Mouse (Mus musculus) left cerebral cortex, adult 2 months (tissue): Measurements from ENCODE around the gene Itgb1bp1. TPM values are rescaled to one million over a fixed set of nuclear protein-coding genes. Genes with fewer than 3 reads are reported as not detected.
A peak's percentile ranks its signal among the peaks of the same experiment; 100 is the strongest.

Experiments used
- DNase-seq, 2 experiments: peaks; one replicate each; pipeline ENCODE4 v3.0.0; 2021 to 2022; ENCODE audit warnings: low spot score in 2 of 2, mixed read lengths in 1 of 2; ENCODE audit errors: extremely low spot score in 1 of 2
- H3K27ac ChIP-seq: fragments of 200-600 bp; 2 replicates; pipeline ENCODE4 v1.8.1; 2022
- H3K4me3 ChIP-seq: fragments of 200-600 bp; 2 replicates; pipeline ENCODE4 v1.8.1; 2022
- CTCF ChIP-seq: fragments of 200-600 bp; IDR thresholded peaks from 2 replicates; pipeline ENCODE4 v1.8.1; 2022; ENCODE audit warnings: antibody characterized with exemption, mild to moderate bottlenecking, moderate library complexity
- intact Hi-C: fragments of 180-260 bp; cut with DNase I; formaldehyde crosslinking; loops from one replicate; pipeline ENCODE4 v1.15.1; 2025
- long read RNA-seq, 2 experiments: library from polyadenylated mRNA; stranded (forward); transcript quantifications; one replicate each; pipeline ENCODE4 v2.0.0; 2021; ENCODE audit warnings: borderline mapping rate in 2 of 2
- total RNA-seq, 2 experiments: library from RNA; stranded (reverse); gene quantifications; 2 replicates each; pipeline ENCODE4 v1.2.3; 2021

The Itgb1bp1 gene
- total RNA-seq: 10 to 100 TPM; 33.4 to 34.3 TPM
- long read RNA-seq, experiment 1, transcript Itgb1bp1-201 (7 exons, 1,921 nt): major isoform, 9 of 14 reads
- long read RNA-seq, experiment 1, partial matches to known transcripts: 0 of 14 reads
- long read RNA-seq, experiment 1, other reads (novel, unspliced or antisense): 1 of 14 reads
- long read RNA-seq, experiment 2, transcript Itgb1bp1-201 (7 exons, 1,921 nt): major isoform, 6 of 10 reads
- long read RNA-seq, experiment 2, partial matches to known transcripts: 0 of 10 reads
- long read RNA-seq, experiment 2, other reads (novel, unspliced or antisense): 2 of 10 reads

GRCm38 (mm10) chr12:21286243-21286622 is at the start of gene Itgb1bp1:
Gene Itgb1bp1 (minus strand): TSS chr12:21286284.
- TF ChIP-seq CTCF: no peak
- peak within 1 kb of the TSS; percentile 94 for H3K27ac ChIP-seq
- peak; percentile 98 for DNase-seq
- intact Hi-C loops: loop anchor here (1.0 to 10.0 kb wide), 3 partner anchors 30 to 361 kb away; partner anchors contain the start of genes Adam17 and Iah1
- peak within 1 kb of the TSS; percentile 92 for H3K4me3 ChIP-seq

GRCm38 (mm10) chr12:21335869-21336268 is 49.8 kb upstream of the Itgb1bp1 start:
- intact Hi-C loops: no loop called here
- Histone ChIP-seq H3K4me3 (no peak overlapping the region), H3K27ac (no peak overlapping the region)
- TF ChIP-seq CTCF: no peak
- DNase-seq: peak; percentile 32 to 34

- Histone ChIP-seq H3K4me3 (no peak overlapping the region), H3K27ac (no peak overlapping the region)
- DNase-seq: no peak
- intact Hi-C loops: no loop called here
- no peak for TF ChIP-seq CTCF
Observed at GRCm38 (mm10) chr12:21333766-21334165, 47.7 kb upstream of the Itgb1bp1 start.

- Histone ChIP-seq H3K27ac (no peak overlapping the region), H3K4me3 (no peak overlapping the region)
- TF ChIP-seq CTCF: no peak
- intact Hi-C loops: no loop called here
- DNase-seq: no peak
Observed at GRCm38 (mm10) chr12:21333021-21333420, 46.9 kb upstream of the Itgb1bp1 start.

GRCm38 (mm10) chr12:21331711-21332110 is 45.6 kb upstream of the Itgb1bp1 start:
- no peak for TF ChIP-seq CTCF
- intact Hi-C loops: no loop called here
- DNase-seq: no peak

DNA sequence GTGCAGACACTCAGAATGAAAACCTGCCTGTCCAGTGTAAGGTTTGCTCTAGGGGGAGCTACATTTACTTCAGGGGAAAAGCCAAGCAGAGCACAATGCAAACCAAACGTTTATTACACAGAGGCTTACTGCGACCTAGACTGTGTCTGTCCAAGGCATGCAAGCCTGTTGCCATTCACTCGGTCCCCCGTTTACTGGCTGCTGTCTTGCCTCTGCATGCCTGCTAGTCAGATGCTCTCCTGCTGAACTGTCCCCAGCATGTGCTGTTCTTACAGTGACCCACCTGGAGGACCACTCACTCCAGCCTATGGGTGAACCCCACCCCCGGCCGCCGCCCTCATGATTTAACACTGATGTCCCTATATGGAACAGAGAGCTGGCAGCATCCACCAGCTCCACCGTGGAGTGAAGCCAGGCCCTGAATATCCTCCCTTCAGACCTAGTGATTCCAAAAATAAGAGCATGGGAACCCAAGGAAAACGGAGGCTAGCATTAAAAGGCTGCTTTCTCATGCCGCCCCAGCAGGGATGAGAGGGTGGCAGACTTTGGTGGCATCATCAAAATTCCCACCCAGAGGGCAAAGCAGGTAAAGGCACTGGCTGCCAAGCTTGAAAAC is 45.0 kb upstream of the Itgb1bp1 start:
- peak overlapping the region; percentile 40; the same call in 1 of the 2 replicates for H3K27ac ChIP-seq
- TF ChIP-seq CTCF: no peak; the same call in 1 of the 2 replicates
- intact Hi-C loops: no loop called here
- peak; percentile 33 to 43 for DNase-seq
- no peak overlapping the region for H3K4me3 ChIP-seq

More at GRCm38 (mm10) chr12:21331711-21332110, 45.6 kb upstream of the Itgb1bp1 start:
- Histone ChIP-seq H3K27ac (peak overlapping the region; percentile 40; the same call in 1 of the 2 replicates), H3K4me3 (no peak overlapping the region)

GRCm38 (mm10) chr12:21329661-21330400 is 43.7 kb upstream of the Itgb1bp1 start:
- intact Hi-C loops: no loop called here
- no peak overlapping the region for H3K27ac ChIP-seq
- no peak for TF ChIP-seq CTCF
- no peak overlapping the region for H3K4me3 ChIP-seq
- DNase-seq: no peak

- no peak overlapping the region for H3K4me3 ChIP-seq
- no peak overlapping the region for H3K27ac ChIP-seq
- intact Hi-C loops: no loop called here
- DNase-seq: no peak
- TF ChIP-seq CTCF: no peak
Observed at GRCm38 (mm10) chr12:21326325-21326724, 40.2 kb upstream of the Itgb1bp1 start.

DNA sequence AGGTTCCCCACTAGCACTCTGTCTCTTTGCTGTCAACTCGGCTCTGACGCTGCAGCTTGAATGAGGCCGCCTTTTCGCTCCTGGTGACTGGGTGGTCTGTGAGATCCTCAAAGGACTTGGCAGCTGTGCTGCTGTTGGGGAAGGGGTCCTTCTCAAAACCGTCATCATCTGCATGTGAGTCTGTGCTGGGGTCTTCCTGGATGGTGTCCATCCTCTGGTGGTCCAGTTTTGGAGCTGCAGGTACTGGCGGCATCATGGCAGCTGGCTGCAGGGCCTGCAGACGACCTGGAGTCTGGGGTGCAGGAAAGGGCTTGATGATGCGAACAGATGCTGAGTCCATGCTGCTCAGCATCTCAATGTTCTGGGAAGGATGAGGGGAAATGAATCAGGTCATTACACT is 39.2 kb upstream of the Itgb1bp1 start:
- DNase-seq: no peak
- Histone ChIP-seq H3K4me3 (no peak overlapping the region), H3K27ac (no peak overlapping the region)
- no peak for TF ChIP-seq CTCF
- intact Hi-C loops: no loop called here

- no peak for TF ChIP-seq CTCF
- Histone ChIP-seq H3K4me3 (no peak overlapping the region), H3K27ac (no peak overlapping the region)
- intact Hi-C loops: no loop called here
- DNase-seq: no peak
Observed at GRCm38 (mm10) chr12:21324101-21324500, 38.0 kb upstream of the Itgb1bp1 start.

DNA sequence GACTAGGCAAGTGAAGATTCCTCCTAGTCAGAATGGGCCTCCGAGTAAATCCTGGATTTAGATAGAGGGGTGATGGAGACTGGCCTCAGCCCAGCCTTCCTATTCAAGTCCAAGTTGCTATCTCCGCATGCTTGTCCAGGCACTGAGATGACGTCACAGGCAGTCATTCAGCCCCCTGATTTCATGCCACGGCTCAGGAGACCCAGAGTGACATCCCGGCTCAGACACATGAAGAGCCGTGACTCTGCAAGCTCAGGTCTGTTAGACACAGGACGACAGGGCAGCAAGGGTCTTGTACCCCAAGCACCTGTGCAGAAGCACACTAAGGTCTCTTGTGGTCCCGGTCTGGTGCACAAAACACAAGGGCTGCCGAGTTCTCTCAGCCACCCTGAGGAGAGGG is 36.8 kb upstream of the Itgb1bp1 start:
- H3K27ac ChIP-seq: no peak overlapping the region
- intact Hi-C loops: no loop called here
- H3K4me3 ChIP-seq: no peak overlapping the region
- TF ChIP-seq CTCF: no peak
- no peak for DNase-seq

DNA sequence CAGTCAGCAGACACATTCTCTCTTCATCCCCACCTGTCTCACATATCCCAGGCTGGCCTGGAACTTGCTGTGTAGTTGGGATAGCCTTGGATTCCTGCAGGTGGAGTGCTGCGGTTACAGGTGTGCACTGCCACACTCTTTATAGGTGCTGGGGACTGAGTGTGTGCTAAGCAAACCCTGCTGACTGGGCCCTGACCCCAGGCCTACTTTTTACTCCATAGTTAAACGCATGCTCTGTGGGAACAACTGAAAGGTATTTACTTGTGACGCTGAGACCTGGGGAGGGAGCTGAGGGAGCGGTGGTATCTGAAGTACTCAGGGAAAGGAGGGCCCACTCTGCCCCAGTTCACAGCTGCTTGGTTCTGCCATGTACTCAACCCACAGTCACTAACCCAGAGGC is 36.2 kb upstream of the Itgb1bp1 start:
- DNase-seq: no peak
- TF ChIP-seq CTCF: no peak
- H3K27ac ChIP-seq: no peak overlapping the region
- intact Hi-C loops: no loop called here
- H3K4me3 ChIP-seq: no peak overlapping the region
